Mouse (Mus musculus): ENCODE measurements around the gene R3hdml.

GRCm38 (mm10) chr2:163481539-163482029 is 10.5 kb upstream of the R3hdml start:
- TF ChIP-seq TAL1 (IDR thresholded peaks at IDR 0.05; ENCODE audit: low read length) (no peak), GATA1 (IDR thresholded peaks at IDR 0.05; ENCODE audit: low read length) (no peak)
